Mouse (Mus musculus) hindbrain, postnatal 0 days (tissue): ENCODE data around the gene Diaph2. TPM values are rescaled to one million over a fixed set of nuclear protein-coding genes. Genes with fewer than 3 reads are reported as not detected.

Experiments
- ATAC-seq: fragments of 200-750 bp; cut with Nextera tagmentation; 2 replicates; pipeline ENCODE4 v1.8.0; 2017; ENCODE audit warnings: mild to moderate bottlenecking, moderate TSS enrichment, moderate library complexity
- DNase-seq: peaks from one replicate; pipeline ENCODE4 v3.0.0-alpha.2; 2015; ENCODE audit warnings: low spot score
- H3K27ac ChIP-seq: fragments of 300-500 bp; sonication (generic); 2 replicates; pipeline ENCODE4 v1.5.1; 2014; ENCODE audit warnings: mild to moderate bottlenecking
- H3K27me3 ChIP-seq: fragments of 300-500 bp; sonication (generic); 2 replicates; pipeline ENCODE4 v1.6.1; 2014; ENCODE audit warnings: low read length, mixed read lengths; ENCODE audit not compliant: insufficient read depth
- H3K36me3 ChIP-seq: fragments of 300-500 bp; sonication (generic); 2 replicates; pipeline ENCODE4 v1.6.1; 2014; ENCODE audit warnings: low read length, mixed read lengths; ENCODE audit not compliant: insufficient read depth
- H3K4me1 ChIP-seq: fragments of 300-500 bp; sonication (generic); 2 replicates; pipeline ENCODE4 v1.6.1; 2014; ENCODE audit warnings: antibody characterized with exemption, low read length, mixed read lengths; ENCODE audit not compliant: insufficient read depth
- H3K4me2 ChIP-seq: fragments of 300-500 bp; sonication (generic); 2 replicates; pipeline ENCODE4 v1.6.1; 2014; ENCODE audit warnings: low read depth, mild to moderate bottlenecking, low read length, moderate library complexity, mixed read lengths
- H3K4me3 ChIP-seq: fragments of 300-500 bp; sonication (generic); 2 replicates; pipeline ENCODE4 v1.5.1; 2014; ENCODE audit warnings: low read length
- H3K9ac ChIP-seq: fragments of 300-500 bp; sonication (generic); replicated peaks from 2 replicates; pipeline ENCODE4 v1.6.1; 2014; ENCODE audit warnings: mild to moderate bottlenecking, low read length, moderate library complexity, mixed read lengths
- H3K9me3 ChIP-seq: fragments of 300-500 bp; sonication (generic); 2 replicates; pipeline ENCODE4 v1.6.1; 2016; ENCODE audit warnings: low read length, mixed read lengths
- CTCF ChIP-seq: IDR thresholded peaks from 2 replicates; pipeline ENCODE4 v1.5.1; 2016; ENCODE audit warnings: antibody characterized with exemption, control low read depth, low read depth
- WGBS: fragments of 180-500 bp; shearing (Covaris S2); extraction: QIAGEN DNeasy Blood & Tissue Kit; methylation state at CpG from one replicate; pipeline ENCODE4 v1.1.7; 2014; 5-methylcytosine and 5-hydroxymethylcytosine counted together
- polyA plus RNA-seq: library from polyadenylated mRNA; unstranded; fragments of >200 nt; fragmentation: Nextera tagmentation; extraction: Ambion mirVana; gene quantifications from 2 replicates; pipeline ENCODE4 v1.2.1, GENCODE M21; 2015
- total RNA-seq: library from RNA; depleted of rRNA; stranded (reverse); fragments of >200 nt; gene quantifications from 2 replicates; pipeline ENCODE4 v1.2.3, GENCODE M21; 2014

The Diaph2 gene
- total and polyA plus RNA-seq, 2 experiments from 2014 or later = 2.3 to 4.1 TPM

- H3K4me1 ChIP-seq = no peaks in the 10 kb centered on the region
- ATAC-seq = no peak
- no peak overlapping the region for H3K9ac ChIP-seq
- WGBS = 84% methylated on average over 2 of the region's 2 CpGs
- H3K36me3 ChIP-seq = no peaks in the 10 kb centered on the region
- DNase-seq = no peak
- no peak overlapping the region for H3K27ac ChIP-seq
- H3K27me3 ChIP-seq = no peaks in the 10 kb centered on the region
- no peak for TF ChIP-seq CTCF
- H3K9me3 ChIP-seq = no peaks in the 10 kb centered on the region
- H3K4me3 ChIP-seq = no peak overlapping the region
- no peak overlapping the region for H3K4me2 ChIP-seq
Observed at GRCm38 (mm10) chrX:130423134-130423533, 673.6 kb downstream of the Diaph2 start.

- 36% methylated on average over 4 of the region's 4 CpGs for WGBS
- H3K4me3 ChIP-seq = no peak overlapping the region
- no peak for TF ChIP-seq CTCF
- no peaks in the 10 kb centered on the region for H3K9me3 ChIP-seq
- H3K27me3 ChIP-seq = no peaks in the 10 kb centered on the region
- DNase-seq (no peak), ATAC-seq (no peak)
- no peak overlapping the region for H3K9ac ChIP-seq
- H3K27ac ChIP-seq = no peak overlapping the region
- no peaks in the 10 kb centered on the region for H3K4me1 ChIP-seq
- H3K4me2 ChIP-seq = no peak overlapping the region
- no peaks in the 10 kb centered on the region for H3K36me3 ChIP-seq
Observed at GRCm38 (mm10) chrX:130451822-130452487, 702.4 kb downstream of the Diaph2 start.

- Histone ChIP-seq H3K36me3 (no peaks in the 10 kb centered on the region), H3K4me1 (no peaks in the 10 kb centered on the region), H3K4me3 (no peak overlapping the region), H3K4me2 (no peak overlapping the region), H3K9me3 (no peaks in the 10 kb centered on the region), H3K27me3 (no peaks in the 10 kb centered on the region), H3K9ac (no peak overlapping the region), H3K27ac (no peak overlapping the region)
- no peak for TF ChIP-seq CTCF
- WGBS = 64% methylated on average over 4 of the region's 4 CpGs
- no peak for DNase-seq
- no peak for ATAC-seq
Observed at GRCm38 (mm10) chrX:130452488-130452823, 702.9 kb downstream of the Diaph2 start.

GRCm38 (mm10) chrX:130473133-130473532 is 723.6 kb downstream of the Diaph2 start:
- WGBS = 47% methylated on average over 2 of the region's 2 CpGs
- Histone ChIP-seq H3K27me3 (no peaks in the 10 kb centered on the region), H3K9me3 (no peaks in the 10 kb centered on the region), H3K27ac (no peak overlapping the region), H3K4me3 (no peak overlapping the region), H3K4me2 (no peak overlapping the region), H3K36me3 (no peaks in the 10 kb centered on the region), H3K9ac (no peak overlapping the region), H3K4me1 (no peaks in the 10 kb centered on the region)
- no peak for TF ChIP-seq CTCF
- DNase-seq (no peak), ATAC-seq (no peak)

- H3K4me2 ChIP-seq = no peak overlapping the region
- no peak overlapping the region for H3K4me3 ChIP-seq
- DNase-seq = no peak
- no peaks in the 10 kb centered on the region for H3K36me3 ChIP-seq
- H3K4me1 ChIP-seq = no peaks in the 10 kb centered on the region
- H3K9me3 ChIP-seq = no peaks in the 10 kb centered on the region
- no peak for TF ChIP-seq CTCF
- H3K27me3 ChIP-seq = no peaks in the 10 kb centered on the region
- 90% methylated on average over 1 of the region's 1 CpGs for WGBS
- H3K9ac ChIP-seq = no peak overlapping the region
- ATAC-seq = no peak
- no peak overlapping the region for H3K27ac ChIP-seq
Observed at GRCm38 (mm10) chrX:130480877-130481276, 731.3 kb downstream of the Diaph2 start.

- H3K9ac ChIP-seq = no peak overlapping the region
Observed at GRCm38 (mm10) chrX:130502680-130503464, 753.3 kb downstream of the Diaph2 start.

GRCm38 (mm10) chrX:130503465-130503860 is 753.9 kb downstream of the Diaph2 start:
- H3K27me3 ChIP-seq = no peaks in the 10 kb centered on the region
- peak overlapping the region; percentile 38 for H3K4me2 ChIP-seq
- DNase-seq (no peak), ATAC-seq (0 out of 2 replicates have a peak, but pooled peaks have one; percentile 7)
- H3K9ac ChIP-seq = no peak overlapping the region
- WGBS = 44% methylated on average over 3 of the region's 3 CpGs
- H3K27ac ChIP-seq = no peak overlapping the region
- H3K9me3 ChIP-seq = no peaks in the 10 kb centered on the region
- no peaks in the 10 kb centered on the region for H3K36me3 ChIP-seq
- no peak overlapping the region; the same call in 1 of the 2 replicates for H3K4me3 ChIP-seq
- TF ChIP-seq CTCF = no peak
- H3K4me1 ChIP-seq = no peaks in the 10 kb centered on the region

More at GRCm38 (mm10) chrX:130502680-130503464, 753.3 kb downstream of the Diaph2 start:
- Histone ChIP-seq H3K36me3 (no peaks in the 10 kb centered on the region), H3K27me3 (no peaks in the 10 kb centered on the region), H3K4me1 (no peaks in the 10 kb centered on the region), H3K4me3 (no peak overlapping the region; the same call in 1 of the 2 replicates), H3K27ac (no peak overlapping the region), H3K4me2 (peak overlapping the region; percentile 38), H3K9me3 (no peaks in the 10 kb centered on the region)
- peak; percentile 37 for DNase-seq
- peak; percentile 58; the same call in 1 of the 2 replicates for ATAC-seq
- TF ChIP-seq CTCF = no peak
- WGBS = 48% methylated on average over 12 of the region's 12 CpGs
